In the genomic region with DNA sequence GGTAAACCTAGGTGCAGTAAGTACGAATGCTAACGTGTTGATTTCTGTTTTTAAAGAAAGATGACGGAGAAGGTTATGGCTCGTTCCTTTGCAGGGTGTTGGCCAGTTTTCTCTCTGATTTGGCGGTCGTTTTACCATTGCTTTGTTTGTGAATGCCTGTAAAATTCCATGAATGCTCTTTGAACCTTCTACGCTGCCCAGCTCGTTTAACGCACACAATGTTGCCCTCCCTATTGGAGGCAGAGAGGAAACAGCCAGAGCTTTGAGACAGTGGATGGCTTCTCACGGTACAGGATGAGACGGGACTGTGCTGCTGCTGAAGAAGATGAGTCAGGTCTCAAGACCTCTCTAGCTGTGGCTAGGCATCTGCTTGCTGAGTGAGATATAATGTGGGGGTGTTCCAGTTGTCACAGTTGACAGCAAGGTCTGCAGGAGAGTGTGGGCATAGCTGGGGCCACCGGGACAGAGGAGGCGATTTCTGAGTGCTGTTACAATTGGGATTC, we compare ENCODE assay signal across 26 mouse cellular contexts.
DNase-seq lines count a peak whose midpoint lies in the region; ATAC-seq and TF ChIP-seq lines count a peak whose summit lies in the region.
"Had no signal": no experiment of that assay in that cellular context is flagged by ENCODE, and none has a peak within 500 bp of the region (broad histone marks: within the 10 kb centered on the region; RNA-seq: fewer than 3 reads in every experiment).

No protein-coding gene starts in this region.

- no peak for TF ChIP-seq POLR2A in kidney, adult 2 months (IDR thresholded peaks at IDR 0.05; ENCODE audit: low read depth, low read length)

- no peak for ATAC-seq in midbrain, embryonic 11.5 days (ENCODE audit: low FRiP score)
- ATAC-seq in midbrain, postnatal 0 days (ENCODE audit: low FRiP score), result no peak
- ATAC-seq: forebrain, embryonic 13.5 days; inflammation-experienced regulatory T-cells, adult 6 months had no signal

- H3K4me2 ChIP-seq in midbrain, embryonic 11.5 days, result no peak overlapping the region
- H3K4me2 ChIP-seq in midbrain, postnatal 0 days (ENCODE audit: low read depth, low read length, poor library complexity, severe bottlenecking), result no peak overlapping the region
- H3K4me2 ChIP-seq: embryonic facial prominence, embryonic 15.5 days; forebrain, embryonic 13.5 days; hindbrain, embryonic 13.5 days; limb, embryonic 12.5 days; liver, embryonic 11.5 days; lung, embryonic 15.5 days; midbrain, embryonic 12.5 days; neural tube, embryonic 13.5 days; stomach, embryonic 15.5 days had no signal

- H3K36me3 ChIP-seq in kidney, adult 2 months (ENCODE audit: control insufficient read depth, insufficient read depth, low read length), result no peaks in the 10 kb centered on the region
- no peaks in the 10 kb centered on the region for H3K36me3 ChIP-seq in midbrain, embryonic 11.5 days (ENCODE audit: control insufficient read depth, insufficient read depth, low read length)
- H3K36me3 ChIP-seq in midbrain, postnatal 0 days (ENCODE audit: insufficient read depth, low read length), result no peaks in the 10 kb centered on the region
- H3K36me3 ChIP-seq: embryonic facial prominence, embryonic 15.5 days; hindbrain, embryonic 13.5 days; limb, embryonic 12.5 days; lung, embryonic 15.5 days; midbrain, embryonic 12.5 days; neural tube, embryonic 13.5 days; stomach, embryonic 15.5 days had no signal

- H3K9ac ChIP-seq in midbrain, embryonic 11.5 days (ENCODE audit: low read length), result no peak overlapping the region
- H3K9ac ChIP-seq in midbrain, postnatal 0 days (replicated peaks; ENCODE audit: low read length, poor library complexity, severe bottlenecking), result no peak overlapping the region
- H3K9ac ChIP-seq: embryonic facial prominence, embryonic 15.5 days; forebrain, embryonic 13.5 days; hindbrain, embryonic 13.5 days; limb, embryonic 12.5 days; lung, embryonic 15.5 days; midbrain, embryonic 12.5 days; neural tube, embryonic 13.5 days; stomach, embryonic 15.5 days had no signal

- H3K9me3 ChIP-seq in midbrain, embryonic 11.5 days (ENCODE audit: control insufficient read depth, low read length), result no peaks in the 10 kb centered on the region
- H3K9me3 ChIP-seq in midbrain, postnatal 0 days (ENCODE audit: low read length), result no peaks in the 10 kb centered on the region
- H3K9me3 ChIP-seq: embryonic facial prominence, embryonic 15.5 days; hindbrain, embryonic 13.5 days; lung, embryonic 15.5 days; midbrain, embryonic 12.5 days; stomach, embryonic 15.5 days had no signal

- 48% methylated on average over 13 of the region's 13 CpGs for WGBS in kidney, adult 2 months
- 79% methylated on average over 13 of the region's 13 CpGs for WGBS in midbrain, embryonic 11.5 days
- WGBS in midbrain, postnatal 0 days, result 71% methylated on average over 13 of the region's 13 CpGs

- 0 out of 2 replicates have a peak, but pooled peaks cover 7% of the 10 kb centered on the region for H3K4me1 ChIP-seq in kidney, adult 2 months (ENCODE audit: control insufficient read depth, insufficient read depth, low read length)
- H3K4me1 ChIP-seq in midbrain, embryonic 11.5 days (ENCODE audit: control insufficient read depth, insufficient read depth, low read length), result peaks cover 19% of the 10 kb centered on the region
- H3K4me1 ChIP-seq in midbrain, postnatal 0 days (ENCODE audit: insufficient read depth, low read length), result peaks cover 25% of the 10 kb centered on the region
- H3K4me1 ChIP-seq: lung, embryonic 15.5 days; stomach, embryonic 15.5 days had no signal

- peak; percentile 32 for DNase-seq in kidney, adult 2 months
- DNase-seq in kidney, postnatal 10 days, result no peak
- peak; percentile 61 for DNase-seq in midbrain, embryonic 11.5 days (ENCODE audit: low spot score, missing footprints)
- no peak for DNase-seq in midbrain, postnatal 0 days (ENCODE audit: low spot score)
- DNase-seq in brain, adult 2 months (ENCODE audit: low read depth, low spot score), result peak; percentile 35
- no peak for DNase-seq in adipocyte (ENCODE audit: low spot score)
- no peak for DNase-seq in right cerebral cortex, adult 2 months (ENCODE audit: low spot score in 2 of 2)
- DNase-seq: adrenal gland, postnatal 25 days; cerebellum, adult 2 months; cerebellum, postnatal 14 days; gastrocnemius, postnatal 10 days; kidney, adult 9 months; retina, postnatal 1 day; right cerebral cortex, postnatal 25 days had no signal

- H3K27ac ChIP-seq in kidney, adult 2 months (ENCODE audit: insufficient read depth, low read depth, low read length), result peak overlapping the region; percentile 64
- no peak overlapping the region for H3K27ac ChIP-seq in midbrain, embryonic 11.5 days (ENCODE audit: low read depth, low read length)
- H3K27ac ChIP-seq in midbrain, postnatal 0 days (ENCODE audit: low read depth, low read length), result no peak overlapping the region
- H3K27ac ChIP-seq: embryonic facial prominence, embryonic 10.5 days; embryonic facial prominence, embryonic 15.5 days; forebrain, embryonic 13.5 days; hindbrain, embryonic 13.5 days; limb, embryonic 12.5 days; lung, embryonic 15.5 days; midbrain, embryonic 12.5 days; neural tube, embryonic 13.5 days; stomach, embryonic 15.5 days had no signal

- no peaks in the 10 kb centered on the region for H3K27me3 ChIP-seq in kidney, adult 2 months (replicated peaks; ENCODE audit: control insufficient read depth, insufficient read depth, low read length)
- no peaks in the 10 kb centered on the region for H3K27me3 ChIP-seq in midbrain, embryonic 11.5 days (ENCODE audit: control insufficient read depth, insufficient read depth, low read length)
- H3K27me3 ChIP-seq in midbrain, postnatal 0 days (ENCODE audit: insufficient read depth, low read length), result no peaks in the 10 kb centered on the region
- H3K27me3 ChIP-seq: CH12.LX; embryonic facial prominence, embryonic 15.5 days; forebrain, embryonic 13.5 days; hindbrain, embryonic 13.5 days; limb, embryonic 12.5 days; lung, embryonic 15.5 days; midbrain, embryonic 12.5 days; neural tube, embryonic 13.5 days; stomach, embryonic 15.5 days had no signal

- H3K4me3 ChIP-seq in kidney, adult 2 months (ENCODE audit: insufficient read depth, low read depth, low read length), result no peak overlapping the region
- no peak overlapping the region for H3K4me3 ChIP-seq in midbrain, embryonic 11.5 days (ENCODE audit: low read depth, low read length)
- no peak overlapping the region for H3K4me3 ChIP-seq in midbrain, postnatal 0 days (ENCODE audit: low read depth, low read length)
- H3K4me3 ChIP-seq: embryonic facial prominence, embryonic 10.5 days; embryonic facial prominence, embryonic 15.5 days; forebrain, embryonic 13.5 days; hindbrain, embryonic 13.5 days; limb, embryonic 12.5 days; lung, embryonic 15.5 days; midbrain, embryonic 12.5 days; neural tube, embryonic 13.5 days; stomach, embryonic 15.5 days had no signal

- no peak for TF ChIP-seq CTCF in kidney, adult 2 months (conservative IDR thresholded peaks at IDR 0.05; ENCODE audit: insufficient read depth, insufficient read length, low read depth, low read length)
- TF ChIP-seq CTCF in midbrain, postnatal 0 days (IDR thresholded peaks at IDR 0.05), result no peak

Comparison
In these comparisons a context has a peak if more than half of its experiments do, and no peak if none do; other contexts are left out.
1. DNase-seq: peak in kidney, adult 2 months (single experiment), midbrain, embryonic 11.5 days (single experiment) and brain, adult 2 months (single experiment); none in kidney, postnatal 10 days (single experiment), midbrain, postnatal 0 days (single experiment), adipocyte (single experiment) and right cerebral cortex, adult 2 months (0 of 2).